ENCODE assay signal across 8 mouse cellular contexts in genomic region chr13:101545344-101546181, GRCm38 (mm10).
A peak's percentile ranks its signal among the peaks of the same experiment; 100 is the strongest.
DNase-seq lines count a peak whose midpoint lies in the region; ATAC-seq and TF ChIP-seq lines count a peak whose summit lies in the region.

No protein-coding gene starts in this region.

- no peaks in the 10 kb centered on the region for H3K9me3 ChIP-seq in kidney, embryonic 15.5 days (replicated peaks)
- H3K9me3 ChIP-seq in intestine, postnatal 0 days (ENCODE audit: control insufficient read depth): no peaks in the 10 kb centered on the region
- H3K9me3 ChIP-seq in stomach, postnatal 0 days (ENCODE audit: control insufficient read depth, low read length): no peaks in the 10 kb centered on the region

- no peak overlapping the region for H3K4me2 ChIP-seq in kidney, embryonic 15.5 days
- H3K4me2 ChIP-seq in intestine, postnatal 0 days (replicated peaks; ENCODE audit: low read depth): no peak overlapping the region
- no peak overlapping the region for H3K4me2 ChIP-seq in stomach, postnatal 0 days (replicated peaks; ENCODE audit: low read depth)

- peaks cover 5% of the 10 kb centered on the region for H3K4me1 ChIP-seq in kidney, embryonic 15.5 days
- no peaks in the 10 kb centered on the region for H3K4me1 ChIP-seq in intestine, postnatal 0 days (replicated peaks; ENCODE audit: control insufficient read depth, insufficient read depth, low read length)
- no peaks in the 10 kb centered on the region for H3K4me1 ChIP-seq in stomach, postnatal 0 days (replicated peaks; ENCODE audit: control insufficient read depth, insufficient read depth)

- DNase-seq in kidney, postnatal 25 days: no peak
- DNase-seq in c-Kit-positive CD71-positive TER-119-positive erythroid progenitor cells, embryonic 14.5 days (ENCODE audit: low spot score): peak; percentile 89
- no peak for DNase-seq in stomach, postnatal 0 days (ENCODE audit: low spot score)
- DNase-seq in right cerebral cortex, postnatal 4 days: no peak
- no peak for DNase-seq in frontal cortex, postnatal 36 days (ENCODE audit: low spot score in 2 of 2)
- DNase-seq in lung, postnatal 4 days: no peak

- no peak for TF ChIP-seq CTCF in intestine, postnatal 0 days (IDR thresholded peaks at IDR 0.05; ENCODE audit: low read depth)
- no peak for TF ChIP-seq CTCF in stomach, postnatal 0 days (IDR thresholded peaks at IDR 0.05; ENCODE audit: low read depth)

- no peaks in the 10 kb centered on the region for H3K36me3 ChIP-seq in kidney, embryonic 15.5 days
- H3K36me3 ChIP-seq in intestine, postnatal 0 days (ENCODE audit: control insufficient read depth, insufficient read depth): no peaks in the 10 kb centered on the region
- H3K36me3 ChIP-seq in stomach, postnatal 0 days (ENCODE audit: control insufficient read depth, insufficient read depth, low read length): no peaks in the 10 kb centered on the region

- H3K9ac ChIP-seq in kidney, embryonic 15.5 days: no peak overlapping the region
- H3K9ac ChIP-seq in intestine, postnatal 0 days (ENCODE audit: low read depth, low read length): no peak overlapping the region
- no peak overlapping the region for H3K9ac ChIP-seq in stomach, postnatal 0 days (ENCODE audit: low read length)

- H3K4me3 ChIP-seq in kidney, embryonic 15.5 days (replicated peaks): no peak overlapping the region
- no peak overlapping the region for H3K4me3 ChIP-seq in intestine, postnatal 0 days (ENCODE audit: low read depth, low read length)
- no peak overlapping the region for H3K4me3 ChIP-seq in stomach, postnatal 0 days (ENCODE audit: low read depth, low read length)

- no peak overlapping the region for H3K27ac ChIP-seq in kidney, embryonic 15.5 days
- no peak overlapping the region for H3K27ac ChIP-seq in intestine, postnatal 0 days (ENCODE audit: low read depth, low read length)
- H3K27ac ChIP-seq in stomach, postnatal 0 days (replicated peaks): no peak overlapping the region

- H3K27me3 ChIP-seq in kidney, embryonic 15.5 days: 0 out of 2 replicates have a peak, but pooled peaks cover 3% of the 10 kb centered on the region
- no peaks in the 10 kb centered on the region for H3K27me3 ChIP-seq in intestine, postnatal 0 days (replicated peaks; ENCODE audit: control insufficient read depth, insufficient read depth, low read length)
- no peaks in the 10 kb centered on the region for H3K27me3 ChIP-seq in stomach, postnatal 0 days (ENCODE audit: control insufficient read depth, insufficient read depth, low read length)

- no peak for TF ChIP-seq EP300 in stomach, postnatal 0 days (optimal IDR thresholded peaks at IDR 0.05)

- peak; percentile 92 for ATAC-seq in kidney, embryonic 15.5 days (replicated peaks; ENCODE audit: low FRiP score)
- ATAC-seq in intestine, postnatal 0 days: 0 out of 2 replicates have a peak, but pooled peaks have one; percentile 25
- peak; percentile 24; the same call in 1 of the 2 replicates for ATAC-seq in stomach, postnatal 0 days (ENCODE audit: low FRiP score, low TSS enrichment)

- 51% methylated on average over 6 of the region's 6 CpGs for WGBS in kidney, embryonic 15.5 days
- WGBS in intestine, postnatal 0 days: 48% methylated on average over 6 of the region's 6 CpGs
- 47% methylated on average over 6 of the region's 6 CpGs for WGBS in stomach, postnatal 0 days

Comparison
In these comparisons a context has a peak if more than half of its experiments do, and no peak if none do; other contexts are left out.
1. ATAC-seq: peak in every context shown above with its lines; median percentile 92 in kidney, embryonic 15.5 days; 25 in intestine, postnatal 0 days; 24 in stomach, postnatal 0 days.